Mouse (Mus musculus) small intestine, adult 2 months (tissue): Measurements from ENCODE around the gene Cntnap5a.

ENCODE experiments used
- CTCF ChIP-seq: fragments of 200-500 bp; IDR thresholded peaks from 2 replicates; pipeline ENCODE4 v1.5.1; 2012; ENCODE audit warnings: low read depth, mild to moderate bottlenecking, control low read depth, inconsistent platforms, low read length, moderate library complexity, mixed read lengths; ENCODE audit not compliant: insufficient replicate concordance, insufficient read length; ENCODE audit errors: extremely low read depth
- POLR2A ChIP-seq: fragments of 200-500 bp; IDR thresholded peaks from 2 replicates; pipeline ENCODE4 v1.6.1; 2012; ENCODE audit warnings: low read depth, mild to moderate bottlenecking, control low read depth, inconsistent platforms, low read length, moderate library complexity

DNA sequence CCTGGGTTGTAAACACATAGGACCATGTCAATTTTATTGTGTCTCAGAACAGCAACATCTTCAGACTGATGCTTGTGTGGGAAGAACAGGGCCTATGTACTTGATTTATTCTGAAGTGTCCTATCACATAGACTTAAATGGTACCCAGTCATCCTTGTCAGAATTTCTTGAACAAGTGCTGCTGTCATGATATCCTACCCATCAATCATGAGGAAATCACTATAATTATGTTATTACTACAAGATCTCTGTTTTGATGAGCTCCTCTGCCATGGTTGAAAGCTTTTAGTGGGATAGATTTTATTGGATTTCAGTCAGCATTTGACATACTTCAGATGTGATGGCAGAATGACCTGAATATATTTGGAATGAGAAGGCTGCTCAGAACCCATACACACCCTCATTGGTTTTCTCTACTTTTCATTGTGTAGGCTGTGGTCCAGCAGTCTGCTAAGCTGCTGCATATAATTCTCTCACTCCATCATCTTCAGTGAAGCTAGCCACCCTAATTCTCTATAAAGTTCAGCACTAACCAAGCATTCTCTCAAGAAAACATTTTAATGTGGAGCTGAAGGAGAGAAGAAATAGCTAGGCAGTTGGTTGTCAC lies 465.3 kb downstream of the Cntnap5a start:
- no peak for TF ChIP-seq POLR2A
- TF ChIP-seq CTCF = no peak
